Mouse (Mus musculus) midbrain, embryonic 11.5 days (tissue): Measurements from ENCODE around the gene Fth1. TPM values are rescaled to one million over a fixed set of nuclear protein-coding genes. Genes with fewer than 3 reads are reported as not detected.
A peak's percentile ranks its signal among the peaks of the same experiment; 100 is the strongest.
"Not testable (repeated sequence)": the region's sequence is repeated elsewhere in the genome, so short reads cannot be mapped to it uniquely, and the experiment has no call there.

ENCODE experiments used
- ATAC-seq: fragments of 200-750 bp; cut with Nextera tagmentation; 2 replicates; pipeline ENCODE4 v1.8.0; 2017; ENCODE audit warnings: moderate TSS enrichment, moderate library complexity; ENCODE audit not compliant: low FRiP score
- DNase-seq: peaks from one replicate; pipeline ENCODE4 v3.0.0; 2015; ENCODE audit warnings: low spot score; ENCODE audit errors: missing footprints
- H3K27ac ChIP-seq: fragments of 300-500 bp; sonication (generic); 2 replicates; pipeline ENCODE4 v1.5.1; 2014; ENCODE audit warnings: low read depth, low read length
- H3K27me3 ChIP-seq: fragments of 300-500 bp; sonication (generic); 2 replicates; pipeline ENCODE4 v1.6.1; 2014; ENCODE audit warnings: mild to moderate bottlenecking, low read length, moderate library complexity, mixed read lengths; ENCODE audit not compliant: control insufficient read depth, insufficient read depth
- H3K36me3 ChIP-seq: fragments of 300-500 bp; sonication (generic); 2 replicates; pipeline ENCODE4 v1.6.1; 2014; ENCODE audit warnings: mild to moderate bottlenecking, low read length, moderate library complexity, mixed read lengths; ENCODE audit not compliant: control insufficient read depth, insufficient read depth
- H3K4me1 ChIP-seq: fragments of 300-500 bp; sonication (generic); 2 replicates; pipeline ENCODE4 v1.6.1; 2014; ENCODE audit warnings: low read length; ENCODE audit not compliant: control insufficient read depth, insufficient read depth
- H3K4me2 ChIP-seq: fragments of 300-500 bp; sonication (generic); 2 replicates; pipeline ENCODE4 v1.6.1; 2014; ENCODE audit warnings: mild to moderate bottlenecking, moderate library complexity
- H3K4me3 ChIP-seq: fragments of 300-500 bp; sonication (generic); 2 replicates; pipeline ENCODE4 v1.5.1; 2014; ENCODE audit warnings: low read depth, low read length
- H3K9ac ChIP-seq: fragments of 300-500 bp; sonication (generic); 2 replicates; pipeline ENCODE4 v1.6.1; 2014; ENCODE audit warnings: low read length
- H3K9me3 ChIP-seq: fragments of 300-500 bp; sonication (generic); 2 replicates; pipeline ENCODE4 v1.6.1; 2016; ENCODE audit warnings: low read length; ENCODE audit not compliant: control insufficient read depth
- WGBS: fragments of 180-500 bp; shearing (Covaris S2); extraction: QIAGEN DNeasy Blood & Tissue Kit; methylation state at CpG from one replicate; pipeline ENCODE4 v1.1.7; 2014; 5-methylcytosine and 5-hydroxymethylcytosine counted together
- polyA plus RNA-seq: library from polyadenylated mRNA; unstranded; fragments of >200 nt; fragmentation: Nextera tagmentation; extraction: Ambion mirVana; gene quantifications from 2 replicates; pipeline ENCODE4 v1.2.1, GENCODE M21; 2014

Fth1 gene
- polyA plus RNA-seq = 1,347 and 1,422 TPM in 2 replicates

DNA sequence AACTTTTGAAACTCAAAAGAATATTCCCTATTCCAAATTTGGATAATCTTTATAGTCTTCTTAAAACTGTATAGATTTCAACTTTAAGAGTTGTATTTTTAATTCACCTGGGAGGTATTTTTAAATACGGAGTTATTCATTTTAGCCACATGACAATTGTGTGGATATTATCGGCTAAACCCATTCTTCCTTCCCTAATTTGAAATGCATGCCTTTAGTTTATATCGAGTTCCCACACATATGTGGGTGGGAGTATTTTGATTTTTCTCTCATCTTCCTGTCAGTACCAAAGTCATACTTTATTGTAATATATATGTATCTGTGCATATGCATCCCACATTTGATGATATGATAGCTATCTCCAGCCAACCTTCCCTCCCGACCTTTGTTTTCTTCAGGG, at the start of gene Fth1:
Gene Fth1 (plus strand): TSS at position 341 of the 400 bp plus-strand sequence.
- peaks cover 7% of the 10 kb centered on the region; the same call in 1 of the 2 replicates for H3K36me3 ChIP-seq
- H3K9ac ChIP-seq = no peak within 1 kb of the TSS
- peaks cover 6% of the 10 kb centered on the region for H3K4me1 ChIP-seq
- H3K27me3 ChIP-seq = no peaks in the 10 kb centered on the region
- no peak within 1 kb of the TSS for H3K27ac ChIP-seq
- ATAC-seq = no peak
- WGBS = 92% methylated on average over 4 of the region's 4 CpGs
- H3K4me2 ChIP-seq = peak within 1 kb of the TSS; percentile 41
- no peak for DNase-seq
- no peak within 1 kb of the TSS for H3K4me3 ChIP-seq
- H3K9me3 ChIP-seq = no peaks in the 10 kb centered on the region

- H3K4me1 ChIP-seq, H3K27ac ChIP-seq, H3K4me3 ChIP-seq, H3K9ac ChIP-seq, DNase-seq, H3K9me3 ChIP-seq, H3K27me3 ChIP-seq, H3K4me2 ChIP-seq, ATAC-seq, H3K36me3 ChIP-seq: not testable (repeated sequence)
- WGBS = 89% methylated on average over 2 of the region's 2 CpGs
Measured at GRCm38 (mm10) chr19:9931167-9931607, 49.2 kb upstream of the Fth1 start.

GRCm38 (mm10) chr19:9933908-9934307, 46.5 kb upstream of the Fth1 start:
- WGBS = 76% methylated on average over 2 of the region's 2 CpGs
- no peak overlapping the region for H3K9ac ChIP-seq
- no peak overlapping the region for H3K4me3 ChIP-seq
- H3K4me1 ChIP-seq = no peaks in the 10 kb centered on the region
- no peak overlapping the region for H3K4me2 ChIP-seq
- H3K27ac ChIP-seq = no peak overlapping the region
- DNase-seq = no peak
- no peaks in the 10 kb centered on the region for H3K36me3 ChIP-seq
- ATAC-seq = no peak
- no peaks in the 10 kb centered on the region; the same call in 1 of the 2 replicates for H3K9me3 ChIP-seq
- no peaks in the 10 kb centered on the region for H3K27me3 ChIP-seq

GRCm38 (mm10) chr19:9936579-9936978, 43.8 kb upstream of the Fth1 start:
- 72% methylated on average over 5 of the region's 5 CpGs for WGBS
- Histone ChIP-seq H3K9me3 (no peaks in the 10 kb centered on the region; the same call in 1 of the 2 replicates), H3K27me3 (no peaks in the 10 kb centered on the region), H3K9ac (no peak overlapping the region), H3K4me2 (no peak overlapping the region), H3K4me3 (no peak overlapping the region), H3K36me3 (no peaks in the 10 kb centered on the region), H3K27ac (no peak overlapping the region), H3K4me1 (peaks cover 3% of the 10 kb centered on the region; the same call in 1 of the 2 replicates)
- DNase-seq (no peak), ATAC-seq (no peak)

GRCm38 (mm10) chr19:9937428-9937827, 43.0 kb upstream of the Fth1 start:
- no peak overlapping the region for H3K4me3 ChIP-seq
- no peaks in the 10 kb centered on the region for H3K27me3 ChIP-seq
- ATAC-seq (no peak), DNase-seq (peak; percentile 75)
- peaks cover 3% of the 10 kb centered on the region; the same call in 1 of the 2 replicates for H3K4me1 ChIP-seq
- H3K4me2 ChIP-seq = no peak overlapping the region
- no peak overlapping the region for H3K27ac ChIP-seq
- WGBS = 72% methylated on average over 5 of the region's 5 CpGs
- H3K36me3 ChIP-seq = no peaks in the 10 kb centered on the region
- no peak overlapping the region for H3K9ac ChIP-seq
- H3K9me3 ChIP-seq = no peaks in the 10 kb centered on the region

GRCm38 (mm10) chr19:9938156-9938823, 42.1 kb upstream of the Fth1 start:
- Histone ChIP-seq H3K27me3 (no peaks in the 10 kb centered on the region), H3K36me3 (no peaks in the 10 kb centered on the region), H3K4me1 (peaks cover 3% of the 10 kb centered on the region; the same call in 1 of the 2 replicates), H3K9me3 (no peaks in the 10 kb centered on the region), H3K4me2 (no peak overlapping the region), H3K4me3 (no peak overlapping the region), H3K9ac (no peak overlapping the region), H3K27ac (no peak overlapping the region)
- ATAC-seq (no peak), DNase-seq (no peak)
- 89% methylated on average over 6 of the region's 6 CpGs for WGBS

DNA sequence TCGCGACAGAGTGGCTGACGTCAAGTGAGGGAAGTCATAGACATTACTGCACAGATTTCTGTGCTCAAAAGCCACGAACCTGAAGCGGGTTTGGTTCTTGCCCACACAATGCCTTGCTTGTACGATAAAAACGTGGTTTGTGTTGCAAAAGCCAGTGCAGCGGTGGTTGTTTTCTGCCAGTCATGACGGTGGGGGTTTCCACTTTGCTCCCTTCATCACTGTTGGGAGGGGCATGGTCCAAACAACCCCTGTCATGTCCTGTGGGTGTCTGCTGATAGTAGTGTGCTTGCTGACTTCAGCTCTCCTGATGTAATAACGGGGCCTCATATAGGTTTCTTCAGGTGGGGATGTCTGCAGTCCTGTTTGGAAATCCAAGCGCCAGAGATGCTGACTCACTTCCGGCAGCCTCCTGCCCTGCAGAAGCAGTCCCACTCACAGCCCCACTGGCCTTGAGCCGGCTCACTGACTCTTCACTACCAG, 41.5 kb upstream of the Fth1 start:
- H3K4me2 ChIP-seq = no peak overlapping the region
- H3K4me3 ChIP-seq = no peak overlapping the region
- H3K4me1 ChIP-seq = peaks cover 3% of the 10 kb centered on the region; the same call in 1 of the 2 replicates
- no peaks in the 10 kb centered on the region for H3K27me3 ChIP-seq
- no peaks in the 10 kb centered on the region for H3K9me3 ChIP-seq
- H3K9ac ChIP-seq = no peak overlapping the region
- ATAC-seq (no peak), DNase-seq (peak; percentile 79)
- H3K27ac ChIP-seq = no peak overlapping the region
- WGBS = 84% methylated on average over 13 of the region's 13 CpGs
- no peaks in the 10 kb centered on the region for H3K36me3 ChIP-seq

DNA sequence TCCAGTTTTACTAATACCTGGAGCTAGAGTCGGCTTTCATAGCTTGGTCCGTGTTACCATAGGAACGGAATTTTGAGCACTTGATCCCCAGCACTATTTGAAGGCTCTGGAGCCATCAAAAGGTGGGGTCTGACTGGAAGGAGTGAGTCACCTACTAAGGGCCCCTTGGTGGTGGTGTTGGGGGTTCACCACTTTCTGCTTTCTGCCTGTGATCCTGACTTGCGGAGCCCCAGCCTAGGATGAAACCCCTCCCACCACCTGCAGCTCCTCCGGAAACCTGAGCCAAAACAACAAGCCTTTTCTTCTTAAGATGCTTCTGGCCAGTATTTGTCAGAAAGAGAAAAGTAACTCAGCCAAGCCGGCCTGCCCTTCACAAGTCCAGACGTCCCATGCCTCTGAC, 40.6 kb upstream of the Fth1 start:
- no peaks in the 10 kb centered on the region for H3K36me3 ChIP-seq
- no peak for ATAC-seq
- H3K4me3 ChIP-seq = no peak overlapping the region
- H3K4me2 ChIP-seq = no peak overlapping the region
- no peaks in the 10 kb centered on the region for H3K27me3 ChIP-seq
- no peak overlapping the region for H3K9ac ChIP-seq
- no peak overlapping the region for H3K27ac ChIP-seq
- no peaks in the 10 kb centered on the region for H3K9me3 ChIP-seq
- H3K4me1 ChIP-seq = peaks cover 3% of the 10 kb centered on the region; the same call in 1 of the 2 replicates
- peak; percentile 81 for DNase-seq
- 63% methylated on average over 7 of the region's 7 CpGs for WGBS

DNA sequence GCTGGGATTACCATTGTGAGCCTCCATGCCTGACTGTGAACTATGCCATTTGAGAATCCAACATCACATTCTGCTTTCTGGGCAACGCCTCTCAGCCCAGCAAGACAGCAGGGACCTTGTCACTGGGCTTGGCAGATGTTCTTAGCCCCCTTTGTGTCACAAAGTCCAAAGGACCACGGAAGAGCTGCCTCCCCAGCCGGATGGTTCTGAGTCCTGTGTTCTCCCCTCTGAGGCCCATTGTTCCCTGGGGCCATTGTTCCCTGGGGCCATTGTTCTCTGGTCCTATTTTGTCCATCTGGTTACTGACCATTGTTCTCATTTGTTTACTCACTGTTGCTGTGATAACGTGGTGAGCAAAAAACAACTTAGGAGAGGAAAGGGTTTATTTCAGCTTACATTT, 39.5 kb upstream of the Fth1 start:
- Histone ChIP-seq H3K9me3 (no peaks in the 10 kb centered on the region), H3K27me3 (no peaks in the 10 kb centered on the region), H3K27ac (no peak overlapping the region), H3K4me1 (peaks cover 3% of the 10 kb centered on the region; the same call in 1 of the 2 replicates), H3K4me2 (no peak overlapping the region), H3K36me3 (no peaks in the 10 kb centered on the region), H3K4me3 (no peak overlapping the region), H3K9ac (no peak overlapping the region)
- ATAC-seq (no peak; the same call in 1 of the 2 replicates), DNase-seq (peak; percentile 88)
- 3% methylated on average over 4 of the region's 4 CpGs for WGBS
